Mouse (Mus musculus) NIH3T3 (cell line): ENCODE measurements around the gene Iqsec3.
A peak's percentile ranks its signal among the peaks of the same experiment; 100 is the strongest.

ENCODE experiments used
- DNase-seq: peaks from one replicate; pipeline ENCODE4 v3.0.0-alpha.2; 2012; ENCODE audit warnings: low read depth

The Iqsec3 gene

DNA sequence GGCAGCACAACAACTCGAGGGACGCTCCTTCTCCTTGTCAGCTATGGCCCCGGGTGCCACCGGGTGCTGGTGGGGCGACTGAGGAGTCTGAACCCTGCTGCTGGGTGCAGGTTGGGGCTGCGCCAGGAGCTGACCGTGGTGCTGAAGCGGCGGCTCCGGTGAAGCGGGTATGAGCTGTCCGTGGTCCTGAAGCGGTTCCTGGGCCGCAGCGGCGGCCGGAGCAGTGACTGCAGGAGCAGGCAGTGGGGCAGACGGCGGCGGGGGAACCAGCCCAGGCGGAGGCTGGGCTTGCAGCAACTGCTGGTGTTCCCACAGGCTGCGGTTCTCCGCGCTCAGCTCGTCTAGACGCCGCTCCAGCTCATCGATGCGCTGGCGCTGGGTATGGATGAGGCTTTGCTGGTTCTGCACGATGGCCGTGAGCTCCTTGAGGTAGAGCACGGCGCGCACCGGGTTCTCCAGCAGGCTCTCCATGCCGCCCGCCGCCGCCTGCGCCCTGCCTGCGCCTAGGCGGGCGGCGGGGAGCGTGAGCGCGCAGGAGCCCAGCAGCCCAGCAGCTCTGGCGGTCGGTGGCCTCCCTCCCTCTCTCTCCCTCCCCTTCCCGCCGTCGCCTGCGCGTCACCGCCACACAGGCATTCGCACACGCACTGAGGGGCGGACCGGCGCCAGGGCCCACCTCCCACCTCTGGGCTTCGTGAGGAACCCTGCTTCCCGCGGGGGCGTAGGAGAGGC lies at the start of gene Iqsec3:
Gene Iqsec3 (minus strand): TSS at position 586 of the 729 bp plus-strand sequence.
- peak; percentile 64 for DNase-seq

DNA sequence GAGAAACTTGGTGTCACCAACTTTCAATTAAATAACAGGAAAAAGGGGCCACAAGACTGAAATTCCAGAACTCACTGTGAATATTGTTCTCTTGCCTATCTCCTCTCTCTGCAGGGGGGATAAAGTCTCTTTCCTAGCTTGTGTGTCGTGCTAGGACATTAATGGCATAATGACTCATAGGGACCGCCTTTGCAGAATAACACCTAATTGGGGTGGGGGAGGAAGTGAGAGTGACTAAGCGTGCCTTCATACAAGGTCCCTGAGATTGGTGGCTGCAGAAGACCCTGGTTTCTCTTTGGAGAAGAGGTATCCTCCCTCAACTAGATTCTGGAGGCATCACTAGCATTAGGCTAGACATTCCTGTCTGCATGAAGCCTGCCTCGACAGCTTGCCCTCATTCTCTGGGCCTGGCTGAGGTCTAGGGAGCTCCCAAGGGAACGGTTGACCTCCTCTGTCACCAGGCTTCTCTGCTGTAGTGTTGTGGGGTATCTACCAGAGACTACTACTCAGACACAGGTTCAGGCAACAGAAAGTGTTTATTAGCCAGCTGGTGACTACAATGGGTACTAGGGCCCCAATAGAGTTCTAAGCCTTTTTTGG lies 48.7 kb upstream of the Iqsec3 start:
- DNase-seq = no peak

DNA sequence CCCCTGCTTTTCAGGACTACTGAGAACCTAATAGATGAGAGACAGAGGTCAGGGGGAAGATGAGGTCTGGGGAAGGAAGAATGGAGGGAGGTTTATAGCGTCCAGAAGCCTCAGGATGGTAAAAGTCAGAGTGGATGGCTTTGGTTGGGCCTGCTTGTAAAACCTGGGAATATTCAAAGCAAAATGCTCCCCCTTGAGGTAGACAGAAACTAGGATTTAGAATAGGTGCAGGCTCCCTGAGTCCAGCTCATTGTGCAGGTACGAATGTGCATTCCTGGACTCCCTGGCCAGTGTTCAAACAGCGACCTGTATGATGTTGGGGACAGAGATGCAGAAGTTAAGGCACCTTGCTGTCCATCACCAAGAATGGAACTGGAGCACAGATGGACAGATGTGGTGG lies 47.6 kb upstream of the Iqsec3 start:
- no peak for DNase-seq

DNA sequence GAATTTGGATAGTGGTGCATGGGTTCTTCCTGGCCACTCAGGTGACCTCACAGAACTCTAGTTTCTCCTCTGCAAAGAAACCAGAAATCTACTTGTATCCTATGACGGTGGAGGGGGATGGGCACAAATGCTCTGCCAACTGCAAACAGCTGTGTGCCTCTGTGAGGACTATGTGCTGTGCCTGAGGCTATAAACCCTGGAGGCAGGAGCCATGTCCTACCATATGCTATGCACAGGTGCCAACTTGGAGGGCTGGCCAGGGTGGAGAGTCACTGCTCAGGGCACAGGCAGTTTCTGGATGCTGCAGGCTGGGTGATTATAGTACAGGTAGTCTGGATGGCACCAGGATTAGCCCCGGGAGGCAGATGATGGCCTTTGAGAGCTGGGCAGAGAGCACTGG lies 46.4 kb upstream of the Iqsec3 start:
- no peak for DNase-seq

DNA sequence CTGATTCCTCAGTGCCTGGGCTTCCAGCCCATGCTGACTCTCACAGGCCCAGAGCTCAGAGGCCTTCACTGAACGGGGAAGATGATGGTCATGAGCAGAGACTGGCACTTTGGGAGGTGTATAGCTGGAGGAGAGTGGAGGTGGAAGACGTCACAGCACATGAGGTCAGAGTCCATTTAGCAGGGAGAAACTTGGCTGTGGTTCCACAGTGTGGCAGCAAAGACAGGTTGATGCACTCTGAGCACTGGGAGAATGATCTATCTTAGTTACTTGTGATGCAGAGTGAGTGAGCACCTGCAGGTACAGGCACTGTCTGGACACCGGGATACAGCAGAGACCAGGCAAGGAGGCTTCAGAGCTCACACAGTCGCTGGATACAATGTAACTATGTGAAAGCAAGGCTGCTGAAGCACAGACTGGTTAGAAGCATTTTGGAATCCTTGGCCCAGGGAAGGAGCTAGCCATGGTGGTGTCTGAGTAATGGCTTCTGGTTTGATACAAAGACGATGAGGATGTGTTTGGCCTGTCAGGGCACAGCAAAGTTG lies 45.9 kb upstream of the Iqsec3 start:
- DNase-seq = no peak

DNA sequence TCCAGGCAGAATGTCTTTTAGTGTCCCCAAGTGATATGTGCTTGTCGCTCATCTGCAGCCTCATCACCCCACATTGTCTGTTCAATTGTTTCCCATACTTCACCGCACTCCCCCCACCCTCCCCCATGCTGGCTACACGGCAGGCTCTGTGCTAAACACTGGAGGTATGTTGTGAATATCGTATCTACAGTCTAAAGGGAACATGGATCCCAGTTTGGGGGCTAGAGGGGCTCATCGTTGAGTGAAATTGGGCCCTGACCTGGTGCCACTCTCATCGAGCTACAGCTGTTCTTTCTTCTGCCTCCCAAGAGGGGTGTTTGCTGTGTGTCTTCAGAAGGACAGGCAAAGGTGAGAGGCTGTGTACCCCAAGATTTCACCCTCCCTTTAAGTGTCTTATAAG lies 44.2 kb upstream of the Iqsec3 start:
- DNase-seq = no peak

DNA sequence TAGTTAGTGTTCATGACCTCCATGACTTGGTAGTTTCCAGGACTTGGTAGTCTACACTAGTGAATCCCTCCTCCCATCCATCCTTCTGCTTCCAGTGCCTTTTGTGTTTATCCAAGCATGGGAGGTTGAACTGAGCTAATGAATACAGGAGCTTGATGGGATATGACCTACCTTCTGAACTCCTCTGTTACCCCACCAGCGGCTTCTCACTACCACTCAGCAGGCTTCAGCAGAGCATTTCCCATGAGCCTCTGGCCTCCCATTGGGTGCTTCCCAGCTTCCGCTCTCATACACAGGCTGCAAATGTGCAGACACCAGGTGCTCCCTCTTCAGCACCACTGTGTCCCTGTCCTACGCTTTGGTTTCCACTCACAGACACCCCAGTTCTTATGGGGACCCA lies 36.9 kb upstream of the Iqsec3 start:
- no peak for DNase-seq

DNA sequence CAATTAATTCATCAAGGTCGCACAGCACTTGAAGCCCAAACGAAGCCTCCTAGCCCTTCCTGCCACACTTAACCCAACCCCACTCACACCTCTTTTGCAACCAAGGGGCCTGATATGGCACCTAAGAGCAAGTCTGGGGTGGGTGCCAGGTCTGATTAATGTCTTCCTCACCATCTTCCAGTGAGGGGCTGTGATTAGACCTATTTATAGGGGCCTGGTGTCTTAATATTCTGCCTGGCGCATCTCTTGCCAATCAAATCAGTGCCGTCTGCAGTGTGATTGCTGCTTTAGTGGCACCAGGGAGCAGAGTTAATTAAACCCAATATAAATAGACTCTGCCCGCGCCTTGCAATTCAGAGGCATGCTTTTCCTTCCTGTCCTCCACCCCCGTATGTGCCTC lies 36.4 kb upstream of the Iqsec3 start:
- no peak for DNase-seq

DNA sequence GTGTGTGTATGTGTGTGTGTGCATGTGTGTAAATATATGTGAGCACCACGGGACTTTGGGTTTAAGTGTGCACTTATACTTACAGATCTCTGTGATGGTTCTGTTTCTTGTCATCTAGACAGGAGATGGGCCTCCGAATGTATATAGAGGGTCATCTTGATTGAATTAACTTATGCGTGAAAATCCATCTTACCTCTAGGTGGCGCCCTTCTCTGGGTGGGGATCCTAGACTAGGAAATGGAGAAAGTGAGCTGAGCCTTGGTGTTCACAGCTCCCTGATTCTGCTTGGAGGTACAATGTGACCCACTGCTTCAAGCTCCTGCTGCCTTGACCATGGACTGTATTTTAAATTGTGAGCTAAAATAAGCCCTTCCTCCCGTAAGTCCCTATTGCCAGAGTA lies 34.8 kb upstream of the Iqsec3 start:
- DNase-seq = peak; percentile 19

DNA sequence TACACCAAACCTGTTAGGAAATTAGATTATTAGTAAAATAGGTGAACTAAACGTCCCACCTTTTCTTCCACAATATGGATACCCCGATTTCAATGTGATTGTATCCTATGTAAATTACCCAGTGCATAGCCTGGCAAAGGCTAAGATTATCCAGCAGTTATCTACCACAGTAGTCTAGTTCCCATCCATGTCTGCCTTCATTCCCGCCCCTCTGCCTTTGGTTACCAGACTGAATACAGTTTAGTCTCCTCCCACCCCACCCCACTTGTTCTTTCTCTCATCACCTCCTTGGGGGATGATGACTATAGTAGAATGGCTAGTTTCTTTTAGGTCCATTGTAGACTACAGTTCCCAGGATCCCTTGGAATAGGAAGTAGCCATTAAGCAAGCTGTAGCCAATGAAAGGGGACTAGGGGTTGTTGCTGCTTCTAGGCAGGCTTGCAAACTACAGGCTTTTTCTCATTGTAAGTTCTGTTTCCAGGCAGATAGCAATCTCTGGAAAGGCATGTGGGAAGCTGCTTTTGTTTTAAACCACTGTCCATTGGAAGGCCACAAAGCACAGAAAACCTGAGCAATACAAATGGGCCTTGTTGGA lies 27.7 kb upstream of the Iqsec3 start:
- DNase-seq = no peak

DNA sequence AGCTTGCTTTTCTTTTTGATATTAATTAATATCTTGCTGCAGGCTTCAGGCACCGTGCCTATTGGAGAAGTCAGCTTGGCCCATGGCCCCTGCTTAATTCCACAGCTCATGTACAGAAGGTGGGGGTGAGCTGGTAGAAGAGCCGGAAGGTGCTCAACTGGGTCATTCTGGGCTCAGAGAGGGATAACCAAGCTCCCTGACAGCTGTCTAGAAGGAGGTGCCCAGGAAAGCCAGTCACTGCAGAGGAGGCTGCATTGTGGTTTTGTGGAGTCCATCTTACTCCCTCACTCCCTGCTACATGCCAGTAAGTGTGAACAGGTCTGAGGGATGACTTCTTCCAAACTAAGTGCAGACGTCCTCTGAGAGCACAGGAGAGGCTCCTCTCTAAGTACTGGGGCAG lies 26.4 kb upstream of the Iqsec3 start:
- no peak for DNase-seq

DNA sequence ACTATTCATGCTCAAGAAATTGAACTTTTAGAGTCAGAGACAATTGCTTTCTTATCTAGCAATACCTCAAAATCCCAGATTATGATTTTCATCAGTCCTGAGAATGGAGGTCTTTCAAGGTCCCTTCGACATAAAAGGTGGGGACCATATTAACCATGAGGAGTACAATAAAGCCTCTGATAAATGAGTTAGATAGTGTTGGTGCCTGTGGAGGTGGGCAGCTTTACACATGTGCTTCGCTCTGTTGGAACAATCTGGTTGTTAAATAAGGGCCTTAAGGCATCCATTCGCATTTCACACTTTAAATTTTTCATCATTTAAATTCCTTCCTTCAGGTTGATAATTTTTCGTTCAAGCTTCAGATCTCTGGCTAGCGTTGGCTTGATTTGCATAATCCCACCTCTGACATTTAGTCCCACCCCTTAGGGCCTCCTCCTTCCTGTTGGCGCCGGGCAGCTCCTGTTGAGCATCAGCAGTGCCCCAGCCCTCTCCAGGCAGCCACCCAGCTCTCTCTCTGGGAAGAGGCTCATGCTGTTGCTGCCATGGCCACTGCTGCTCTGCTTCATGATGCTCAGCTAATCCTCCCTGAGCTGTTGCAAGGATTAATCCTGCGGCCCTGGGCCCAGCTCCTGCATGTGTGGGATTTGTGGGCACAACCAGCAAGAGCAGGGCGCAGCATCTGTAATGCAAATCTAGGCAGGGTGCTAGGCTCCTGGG lies 25.5 kb upstream of the Iqsec3 start:
- DNase-seq = no peak

DNA sequence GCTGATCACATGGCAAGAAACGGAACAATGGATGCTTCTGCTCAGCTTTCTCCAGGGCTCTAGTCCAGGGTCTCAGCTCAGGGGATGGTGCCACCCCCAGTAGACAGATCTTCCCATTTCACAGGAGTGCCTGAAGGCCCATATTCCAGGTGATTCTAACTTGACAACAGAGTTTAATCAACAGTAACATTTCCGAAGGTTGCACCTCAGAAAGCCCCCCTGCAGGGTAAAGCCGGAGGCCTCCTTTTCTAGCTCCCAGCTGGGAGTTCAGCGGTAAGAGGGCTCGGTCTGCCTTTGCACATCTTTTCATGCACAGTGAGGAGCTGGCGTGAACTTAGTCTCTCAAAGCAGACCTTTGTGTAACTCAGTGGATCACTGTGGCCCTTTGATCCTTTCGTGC lies 22.1 kb upstream of the Iqsec3 start:
- no peak for DNase-seq

DNA sequence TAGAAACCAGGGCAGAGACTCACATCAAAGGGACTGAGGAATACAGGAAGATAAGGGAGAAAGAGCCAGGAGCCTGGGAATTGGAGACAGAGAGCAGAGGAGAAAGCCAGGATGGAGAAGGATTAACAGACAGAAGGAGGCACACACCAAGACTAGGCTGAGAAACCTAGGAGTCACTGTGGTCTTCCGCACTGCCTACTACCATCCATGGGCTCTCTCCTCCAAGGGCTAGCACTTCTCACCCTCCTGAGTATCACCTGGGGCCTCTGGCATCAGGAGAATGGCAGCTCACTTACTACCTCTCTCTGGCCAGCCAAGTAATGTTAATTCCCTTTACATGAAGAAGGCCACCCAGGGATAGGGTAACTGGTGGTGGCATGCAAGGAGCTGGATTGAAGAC lies 21.5 kb upstream of the Iqsec3 start:
- DNase-seq = no peak

DNA sequence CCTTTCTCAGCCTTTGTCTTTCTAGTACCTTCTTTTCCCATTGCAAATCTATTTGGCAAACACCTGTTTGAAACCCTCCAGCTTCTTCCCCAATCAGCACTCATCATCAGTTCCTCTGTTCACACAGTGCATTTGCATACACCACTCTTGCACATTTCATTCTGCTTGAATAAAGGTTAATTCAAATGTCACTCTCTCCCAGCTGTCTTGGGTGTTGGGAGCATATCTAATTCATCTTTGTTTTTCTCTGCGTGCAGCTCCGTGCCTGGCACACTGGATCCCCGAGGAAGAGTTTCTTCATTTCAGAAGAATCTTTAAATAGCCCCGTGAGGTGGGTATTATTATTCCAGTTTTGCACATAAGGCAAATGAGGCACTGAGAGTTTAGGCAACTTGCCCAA lies 20.8 kb upstream of the Iqsec3 start:
- DNase-seq = no peak

DNA sequence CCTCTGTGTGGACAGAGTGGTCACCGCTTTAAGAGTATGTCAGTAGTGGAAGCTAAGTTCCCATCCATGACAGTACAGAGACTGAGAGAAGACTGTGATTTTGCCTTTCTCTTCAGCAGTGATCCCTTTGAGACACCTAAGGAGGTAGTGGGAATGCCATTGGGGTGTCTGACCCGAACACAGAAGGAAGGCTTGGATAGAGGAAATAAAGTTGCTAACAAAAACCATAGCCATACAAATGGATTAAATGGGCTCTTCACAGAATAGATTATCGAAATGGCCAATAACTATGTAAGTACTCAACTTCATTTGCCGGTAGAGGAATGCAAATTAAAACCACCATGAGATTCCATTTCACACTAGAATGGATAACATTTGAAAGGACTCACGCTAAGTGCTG lies 17.9 kb upstream of the Iqsec3 start:
- DNase-seq = no peak

DNA sequence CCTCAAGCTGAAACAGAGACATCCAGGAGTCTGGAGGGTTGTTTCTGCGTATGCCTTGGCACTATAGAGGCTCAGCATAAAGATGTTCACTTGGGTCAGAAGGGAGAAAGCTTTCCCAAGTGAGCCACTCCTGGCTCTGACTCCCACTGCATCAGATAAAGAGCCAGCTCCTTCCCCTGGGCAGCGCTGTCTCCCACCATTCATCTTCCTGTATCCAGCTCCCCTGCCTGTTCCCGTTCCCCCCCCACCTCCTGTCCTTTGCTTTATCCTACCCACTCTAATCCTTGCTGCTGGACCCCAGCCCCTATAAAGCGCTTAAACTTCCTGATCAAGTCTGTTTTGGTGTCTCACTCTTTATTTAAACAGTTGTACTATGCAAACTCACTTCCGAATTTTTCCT lies 1.2 kb downstream of the Iqsec3 start:
- DNase-seq = no peak

DNA sequence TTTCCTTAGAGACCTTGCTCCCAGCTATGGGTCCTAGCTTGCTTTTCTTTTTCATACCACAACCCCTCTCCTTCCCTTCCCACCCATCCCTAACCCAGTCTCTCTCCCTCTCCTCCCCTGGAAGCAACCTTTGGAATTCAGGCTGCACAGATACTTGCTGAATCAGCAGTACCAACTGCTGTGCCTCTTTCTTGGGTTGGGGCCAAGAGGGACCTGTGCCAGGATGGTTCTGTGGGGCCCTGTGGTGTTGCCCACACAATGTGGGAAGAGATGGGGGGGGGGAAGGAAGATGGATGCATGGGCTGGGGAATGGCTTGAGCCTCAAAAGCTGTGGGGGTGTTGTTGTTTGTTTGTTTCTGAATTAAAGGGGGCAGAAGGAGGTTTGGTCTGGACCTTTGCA lies 5.2 kb downstream of the Iqsec3 start:
- no peak for DNase-seq

DNA sequence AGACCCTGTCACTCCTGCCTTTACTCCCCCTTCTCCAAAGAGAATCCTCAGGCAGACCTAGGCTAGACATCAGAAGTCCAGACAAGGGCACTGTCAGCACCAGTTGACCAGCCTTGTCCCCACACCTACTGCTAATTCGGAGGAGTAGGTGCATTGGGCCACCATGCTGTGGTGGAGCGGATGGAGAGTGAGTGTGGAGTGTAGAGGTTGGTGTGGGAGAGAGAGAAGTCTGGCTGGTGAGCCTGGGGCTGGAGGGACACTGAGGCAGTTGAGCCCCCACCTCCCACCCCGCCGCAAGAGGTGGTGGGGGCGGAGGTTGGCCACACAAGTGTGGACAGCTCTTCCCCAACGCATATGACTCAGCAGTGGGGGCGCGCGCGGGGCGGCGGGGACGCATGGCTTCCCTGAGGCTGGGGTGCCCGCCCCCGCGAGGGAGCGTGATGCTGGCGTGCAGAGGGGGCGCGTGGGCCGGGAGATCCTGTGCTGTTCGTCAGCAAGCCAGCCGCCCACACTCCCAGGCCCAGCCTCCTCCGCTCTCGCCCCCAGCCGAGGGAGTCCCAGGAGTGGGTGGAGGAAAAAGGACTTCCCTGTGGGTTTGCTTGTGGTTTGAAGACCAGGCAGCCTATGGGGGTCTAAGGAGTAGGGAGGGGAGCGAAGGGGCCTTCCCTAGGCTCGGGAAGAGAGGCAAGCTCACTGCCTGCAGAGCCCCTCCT lies 10.7 kb downstream of the Iqsec3 start:
- DNase-seq = no peak

DNA sequence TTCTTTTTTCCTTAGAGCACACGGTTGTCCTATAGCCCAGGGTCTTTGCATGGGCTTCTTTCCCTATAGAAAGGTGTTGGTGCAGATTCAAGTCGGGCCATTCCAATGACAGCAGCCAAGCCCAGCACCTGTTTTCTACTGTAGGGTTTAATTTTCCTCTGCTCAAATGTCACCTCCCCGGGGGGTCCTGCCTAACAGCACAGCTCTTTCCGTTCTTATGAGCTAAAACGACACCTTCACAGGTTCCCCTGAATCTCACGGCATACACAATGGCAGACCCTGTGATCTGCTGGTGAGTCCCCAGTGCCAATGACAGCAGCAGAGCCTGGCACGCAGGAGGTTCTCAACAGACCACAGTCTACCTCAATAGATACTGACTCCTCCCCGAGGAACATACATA lies 16.1 kb downstream of the Iqsec3 start:
- no peak for DNase-seq

DNA sequence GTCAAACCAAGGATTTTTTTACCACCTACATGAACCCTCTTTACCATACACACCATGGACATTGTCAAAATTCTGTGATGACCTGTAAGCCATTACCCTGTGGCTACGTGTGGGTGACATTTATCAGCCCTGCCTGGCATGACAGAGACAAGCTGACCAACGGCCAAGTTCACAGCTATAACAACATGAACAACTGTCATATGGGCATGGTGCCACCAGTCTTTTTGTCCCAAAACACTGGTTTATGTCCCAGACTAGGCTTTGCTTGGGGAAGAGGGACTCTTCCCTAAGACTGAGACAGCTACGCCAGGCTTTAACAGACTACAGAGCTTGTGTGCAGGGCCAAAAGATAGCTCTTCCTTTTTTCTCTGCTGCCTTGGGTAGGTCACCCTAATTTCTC lies 16.8 kb downstream of the Iqsec3 start:
- no peak for DNase-seq
